In genomic region chr7:46483050-46483449, GRCm38 (mm10) we compare ENCODE assay signal across 20 mouse cellular contexts.
DNase-seq lines count a peak whose midpoint lies in the region; ATAC-seq and TF ChIP-seq lines count a peak whose summit lies in the region.
"Had no signal": no experiment of that assay in that cellular context is flagged by ENCODE, and none has a peak within 500 bp of the region (broad histone marks: within the 10 kb centered on the region; RNA-seq: fewer than 3 reads in every experiment).

No protein-coding gene starts in this region.

- H3K9ac ChIP-seq in hindbrain, embryonic 14.5 days: no peak overlapping the region
- H3K9ac ChIP-seq in midbrain, postnatal 0 days (replicated peaks; ENCODE audit: low read length, poor library complexity, severe bottlenecking): no peak overlapping the region
- no peak overlapping the region for H3K9ac ChIP-seq in intestine, postnatal 0 days (ENCODE audit: low read depth, low read length)
- H3K9ac ChIP-seq: forebrain, embryonic 15.5 days; lung, embryonic 14.5 days; midbrain, embryonic 12.5 days had no signal

- peaks cover 17% of the 10 kb centered on the region for H3K4me1 ChIP-seq in hindbrain, embryonic 10.5 days (replicated peaks)
- H3K4me1 ChIP-seq in hindbrain, embryonic 14.5 days (replicated peaks; ENCODE audit: control insufficient read depth, insufficient read depth, low read length): peaks cover 4% of the 10 kb centered on the region; the same call in 1 of the 2 replicates
- H3K4me1 ChIP-seq in midbrain, postnatal 0 days (ENCODE audit: insufficient read depth, low read length): no peaks in the 10 kb centered on the region
- no peaks in the 10 kb centered on the region for H3K4me1 ChIP-seq in intestine, postnatal 0 days (replicated peaks; ENCODE audit: control insufficient read depth, insufficient read depth, low read length)
- H3K4me1 ChIP-seq: midbrain, embryonic 12.5 days had no signal

- peak overlapping the region; percentile 35; the same call in 1 of the 2 replicates for H3K27ac ChIP-seq in hindbrain, embryonic 10.5 days
- H3K27ac ChIP-seq in hindbrain, embryonic 14.5 days: no peak overlapping the region
- H3K27ac ChIP-seq in midbrain, postnatal 0 days (ENCODE audit: low read depth, low read length): no peak overlapping the region
- no peak overlapping the region for H3K27ac ChIP-seq in intestine, postnatal 0 days (ENCODE audit: low read depth, low read length)
- H3K27ac ChIP-seq: forebrain, embryonic 15.5 days; midbrain, embryonic 12.5 days had no signal

- no peaks in the 10 kb centered on the region for H3K9me3 ChIP-seq in hindbrain, embryonic 10.5 days
- no peaks in the 10 kb centered on the region for H3K9me3 ChIP-seq in hindbrain, embryonic 14.5 days (ENCODE audit: control insufficient read depth, low read length)
- H3K9me3 ChIP-seq in midbrain, postnatal 0 days (ENCODE audit: low read length): no peaks in the 10 kb centered on the region
- no peaks in the 10 kb centered on the region for H3K9me3 ChIP-seq in intestine, postnatal 0 days (ENCODE audit: control insufficient read depth)
- H3K9me3 ChIP-seq: forebrain, embryonic 15.5 days; G1E; midbrain, embryonic 12.5 days had no signal

- TF ChIP-seq CTCF in midbrain, postnatal 0 days (IDR thresholded peaks at IDR 0.05): no peak
- TF ChIP-seq CTCF in intestine, postnatal 0 days (IDR thresholded peaks at IDR 0.05; ENCODE audit: low read depth): no peak

- 83% methylated on average over 10 of the region's 10 CpGs for WGBS in hindbrain, embryonic 10.5 days
- 58% methylated on average over 10 of the region's 10 CpGs for WGBS in hindbrain, embryonic 14.5 days
- WGBS in midbrain, postnatal 0 days: 71% methylated on average over 10 of the region's 10 CpGs
- WGBS in intestine, postnatal 0 days: 72% methylated on average over 10 of the region's 10 CpGs

- H3K27me3 ChIP-seq in hindbrain, embryonic 10.5 days (ENCODE audit: insufficient read depth, poor library complexity, severe bottlenecking): no peaks in the 10 kb centered on the region
- no peaks in the 10 kb centered on the region for H3K27me3 ChIP-seq in hindbrain, embryonic 14.5 days (ENCODE audit: control insufficient read depth, insufficient read depth, low read length)
- H3K27me3 ChIP-seq in midbrain, postnatal 0 days (ENCODE audit: insufficient read depth, low read length): no peaks in the 10 kb centered on the region
- no peaks in the 10 kb centered on the region for H3K27me3 ChIP-seq in intestine, postnatal 0 days (replicated peaks; ENCODE audit: control insufficient read depth, insufficient read depth, low read length)
- H3K27me3 ChIP-seq: forebrain, embryonic 15.5 days; midbrain, embryonic 12.5 days had no signal

- no peaks in the 10 kb centered on the region for H3K36me3 ChIP-seq in hindbrain, embryonic 10.5 days
- H3K36me3 ChIP-seq in hindbrain, embryonic 14.5 days (replicated peaks; ENCODE audit: control insufficient read depth, insufficient read depth): no peaks in the 10 kb centered on the region
- no peaks in the 10 kb centered on the region for H3K36me3 ChIP-seq in midbrain, postnatal 0 days (ENCODE audit: insufficient read depth, low read length)
- H3K36me3 ChIP-seq in intestine, postnatal 0 days (ENCODE audit: control insufficient read depth, insufficient read depth): no peaks in the 10 kb centered on the region
- H3K36me3 ChIP-seq: forebrain, embryonic 15.5 days; midbrain, embryonic 12.5 days had no signal

- H3K4me3 ChIP-seq in hindbrain, embryonic 10.5 days: no peak overlapping the region
- no peak overlapping the region for H3K4me3 ChIP-seq in hindbrain, embryonic 14.5 days (replicated peaks; ENCODE audit: low read length)
- H3K4me3 ChIP-seq in midbrain, postnatal 0 days (ENCODE audit: low read depth, low read length): no peak overlapping the region
- H3K4me3 ChIP-seq in intestine, postnatal 0 days (ENCODE audit: low read depth, low read length): no peak overlapping the region
- H3K4me3 ChIP-seq: erythroblast, embryonic 14.5 days; forebrain, embryonic 15.5 days; midbrain, embryonic 12.5 days had no signal

- no peak for ATAC-seq in hindbrain, embryonic 14.5 days (ENCODE audit: low FRiP score)
- ATAC-seq in midbrain, postnatal 0 days (ENCODE audit: low FRiP score): no peak
- ATAC-seq in intestine, postnatal 0 days: no peak
- ATAC-seq: CD4-positive, CD25-positive, alpha-beta regulatory T cell, adult 4 months; forebrain, embryonic 15.5 days had no signal

- H3K4me2 ChIP-seq in hindbrain, embryonic 14.5 days (replicated peaks): no peak overlapping the region
- no peak overlapping the region for H3K4me2 ChIP-seq in midbrain, postnatal 0 days (ENCODE audit: low read depth, low read length, poor library complexity, severe bottlenecking)
- no peak overlapping the region for H3K4me2 ChIP-seq in intestine, postnatal 0 days (replicated peaks; ENCODE audit: low read depth)
- H3K4me2 ChIP-seq: forebrain, embryonic 15.5 days; liver, embryonic 11.5 days; lung, embryonic 14.5 days; midbrain, embryonic 12.5 days had no signal

- DNase-seq in adrenal gland, postnatal 10 days: peak; percentile 13
- DNase-seq in adrenal gland, adult 2 months: no peak
- DNase-seq in hindbrain, embryonic 10.5 days (ENCODE audit: low spot score): no peak
- DNase-seq in hindbrain, embryonic 14.5 days (ENCODE audit: low spot score): no peak
- peak; percentile 15 to 18 for DNase-seq in gastrocnemius, adult 8-10 months (ENCODE audit: low spot score in 2 of 2)
- DNase-seq in midbrain, postnatal 0 days (ENCODE audit: low spot score): peak; percentile 36
- DNase-seq in layer of hippocampus, adult 9-10 months (ENCODE audit: low spot score): no peak
- DNase-seq: cerebellum, postnatal 14 days; kidney, adult 2 months; kidney, postnatal 36 days; lung, embryonic 14.5 days; lung, postnatal 4 days; thymus, postnatal 36 days had no signal

Comparison
In these comparisons a context has a peak if more than half of its experiments do, and no peak if none do; other contexts are left out.
1. DNase-seq: peak in adrenal gland, postnatal 10 days (single experiment), gastrocnemius, adult 8-10 months (2 of 2) and midbrain, postnatal 0 days (single experiment); none in adrenal gland, adult 2 months (single experiment), hindbrain, embryonic 10.5 days (single experiment), hindbrain, embryonic 14.5 days (single experiment) and layer of hippocampus, adult 9-10 months (single experiment).